Mouse (Mus musculus) ES-Bruce4 (cell line): ENCODE results near the gene Syt1. TPM values are rescaled to one million over a fixed set of nuclear protein-coding genes. Genes with fewer than 3 reads are reported as not detected.

Source experiments
- H3K27ac ChIP-seq: 2 replicates; pipeline ENCODE4 v1.5.1; 2012; ENCODE audit warnings: low read length, inconsistent platforms; ENCODE audit not compliant: insufficient read depth
- H3K27me3 ChIP-seq: 2 replicates; pipeline ENCODE4 v1.6.1; 2012; ENCODE audit warnings: mild to moderate bottlenecking, low read length, inconsistent platforms; ENCODE audit not compliant: control insufficient read depth, poor library complexity, insufficient read depth, severe bottlenecking
- H3K36me3 ChIP-seq: 2 replicates; pipeline ENCODE4 v1.6.1; 2012; ENCODE audit warnings: inconsistent platforms, mild to moderate bottlenecking, low read length, moderate library complexity; ENCODE audit not compliant: control insufficient read depth, poor library complexity, insufficient read depth, severe bottlenecking
- H3K4me1 ChIP-seq: one replicate; pipeline ENCODE4 v1.8.1; 2011; ENCODE audit warnings: low read length; ENCODE audit not compliant: control insufficient read depth, insufficient read depth
- H3K4me3 ChIP-seq: 2 replicates; pipeline ENCODE4 v1.5.1; 2011; ENCODE audit warnings: low read depth, mild to moderate bottlenecking, low read length
- H3K9ac ChIP-seq: 2 replicates; pipeline ENCODE4 v1.6.1; 2012; ENCODE audit warnings: low read depth, mild to moderate bottlenecking, inconsistent platforms; ENCODE audit not compliant: poor library complexity, severe bottlenecking
- H3K9me3 ChIP-seq: replicated peaks from 2 replicates; pipeline ENCODE4 v1.6.1; 2012; ENCODE audit warnings: mild to moderate bottlenecking, low read length, inconsistent platforms; ENCODE audit not compliant: control insufficient read depth, poor library complexity, insufficient read depth, severe bottlenecking
- CTCF ChIP-seq: IDR thresholded peaks from one replicate; pipeline ENCODE4 v1.8.1; 2011; ENCODE audit warnings: low read depth, low read length
- EP300 ChIP-seq: IDR thresholded peaks from 2 replicates; pipeline ENCODE4 v1.6.1; 2011; ENCODE audit warnings: low read depth, low read length; ENCODE audit not compliant: insufficient read depth
- POLR2A ChIP-seq: IDR thresholded peaks from one replicate; pipeline ENCODE4 v1.8.1; 2011; ENCODE audit warnings: low read length; ENCODE audit not compliant: insufficient read depth
- polyA plus RNA-seq: library from polyadenylated mRNA; stranded (reverse); fragments of >200 nt; gene quantifications from 2 replicates; pipeline ENCODE4 v1.2.4, GENCODE M21; 2011; ENCODE audit warnings: low read depth; ENCODE audit not compliant: missing spikeins, insufficient read depth, insufficient read length

The Syt1 gene
- polyA plus RNA-seq, 1 experiment: 0.72 TPM

DNA sequence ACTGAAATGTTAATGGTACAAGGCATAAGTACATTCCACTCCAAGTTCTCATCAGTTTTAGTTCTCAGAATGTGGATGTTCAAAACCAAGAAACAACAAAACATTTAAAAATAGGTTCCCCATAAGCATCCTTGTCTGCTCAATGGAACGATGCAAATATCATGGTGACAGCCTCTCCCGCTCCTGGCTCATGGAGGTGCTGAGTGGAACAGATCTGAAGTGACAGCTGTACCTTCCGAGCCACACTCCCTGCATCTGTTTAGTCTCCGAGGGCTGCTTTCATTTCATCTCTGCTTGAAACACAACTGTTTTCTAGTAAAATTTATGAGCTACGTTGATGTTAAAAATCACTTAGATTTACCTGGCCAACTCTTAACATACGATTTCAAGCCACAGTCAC, 179.0 kb downstream of the Syt1 start:
- no peaks in the 10 kb centered on the region for H3K9me3 ChIP-seq
- TF ChIP-seq CTCF: no peak
- TF ChIP-seq EP300: no peak
- TF ChIP-seq POLR2A: no peak
- H3K27ac ChIP-seq: no peak overlapping the region
- H3K36me3 ChIP-seq: no peaks in the 10 kb centered on the region
- no peaks in the 10 kb centered on the region for H3K27me3 ChIP-seq
- no peaks in the 10 kb centered on the region for H3K4me1 ChIP-seq
- no peak overlapping the region for H3K9ac ChIP-seq
- H3K4me3 ChIP-seq: no peak overlapping the region

DNA sequence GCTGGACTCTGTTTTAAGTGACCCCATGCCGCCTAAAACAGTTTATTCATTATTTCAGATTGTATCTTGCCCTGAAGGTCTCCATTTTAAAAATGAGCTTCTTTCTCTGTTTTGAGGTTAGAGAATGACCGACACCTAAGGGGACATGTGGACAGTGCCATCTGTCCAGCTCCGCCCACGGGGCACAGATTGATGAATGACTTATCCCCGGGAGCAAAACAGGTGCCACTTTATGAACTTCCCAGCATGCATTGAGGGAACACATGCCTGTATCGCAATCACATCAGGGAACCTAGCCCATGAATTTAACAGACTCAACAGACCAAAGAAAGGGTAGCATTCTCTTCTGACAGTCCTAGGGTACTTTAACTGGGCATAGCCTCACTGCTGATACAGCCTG, 188.5 kb downstream of the Syt1 start:
- no peak overlapping the region for H3K9ac ChIP-seq
- H3K27me3 ChIP-seq: no peaks in the 10 kb centered on the region
- H3K9me3 ChIP-seq: no peaks in the 10 kb centered on the region
- TF ChIP-seq CTCF: no peak
- no peak for TF ChIP-seq POLR2A
- no peak for TF ChIP-seq EP300
- no peak overlapping the region for H3K27ac ChIP-seq
- no peaks in the 10 kb centered on the region for H3K4me1 ChIP-seq
- no peak overlapping the region for H3K4me3 ChIP-seq
- H3K36me3 ChIP-seq: no peaks in the 10 kb centered on the region

DNA sequence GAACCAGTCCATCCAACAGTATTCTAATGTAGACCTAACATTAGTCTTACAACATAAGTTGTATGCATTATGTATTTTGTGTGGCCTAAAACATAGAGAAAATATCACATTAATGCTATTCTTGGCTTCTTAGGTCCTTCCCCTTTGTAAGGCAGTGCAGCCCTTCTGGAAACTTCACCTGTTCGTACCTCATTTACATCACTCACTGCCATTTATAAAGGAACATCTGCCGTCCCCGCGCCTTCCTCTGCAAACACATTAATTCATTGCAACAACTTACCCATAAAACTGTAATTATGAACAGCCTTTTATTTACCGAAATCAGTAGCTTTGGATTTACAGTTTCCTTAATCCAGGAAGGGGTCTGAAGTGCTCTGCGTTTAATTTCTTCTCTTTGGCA, 195.4 kb downstream of the Syt1 start:
- no peaks in the 10 kb centered on the region for H3K36me3 ChIP-seq

DNA sequence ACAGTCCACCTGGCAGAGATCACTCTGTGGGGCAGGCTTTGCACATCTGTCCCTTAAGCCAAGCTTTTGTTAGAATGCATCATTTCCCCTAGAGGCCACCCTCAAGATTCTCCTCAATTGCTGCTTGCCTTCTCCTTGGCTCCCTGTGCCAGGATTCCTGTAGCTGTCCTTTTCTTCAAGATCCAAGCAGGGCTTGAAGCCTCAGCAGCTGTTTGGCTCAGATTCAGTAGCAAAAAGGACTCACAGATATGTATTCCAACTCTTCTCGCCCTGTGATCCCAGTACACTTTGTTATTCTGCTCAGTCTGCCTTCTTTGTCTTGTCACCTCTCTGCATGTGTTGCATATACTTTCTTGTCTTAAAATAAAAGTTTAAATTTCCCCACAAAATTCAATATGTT, 206.4 kb downstream of the Syt1 start:
- no peak overlapping the region for H3K4me3 ChIP-seq
- no peaks in the 10 kb centered on the region for H3K36me3 ChIP-seq
- H3K4me1 ChIP-seq: no peaks in the 10 kb centered on the region
- no peak overlapping the region for H3K9ac ChIP-seq
- TF ChIP-seq CTCF (no peak), EP300 (no peak), POLR2A (no peak)
- no peaks in the 10 kb centered on the region for H3K27me3 ChIP-seq
- no peak overlapping the region for H3K27ac ChIP-seq
- no peaks in the 10 kb centered on the region for H3K9me3 ChIP-seq

More for the DNA sequence above, 195.4 kb downstream of the Syt1 start:
- TF ChIP-seq EP300 (no peak), CTCF (no peak), POLR2A (no peak)
- Histone ChIP-seq H3K27ac (no peak overlapping the region), H3K4me3 (no peak overlapping the region), H3K9me3 (no peaks in the 10 kb centered on the region), H3K9ac (no peak overlapping the region), H3K4me1 (no peaks in the 10 kb centered on the region), H3K27me3 (no peaks in the 10 kb centered on the region)

DNA sequence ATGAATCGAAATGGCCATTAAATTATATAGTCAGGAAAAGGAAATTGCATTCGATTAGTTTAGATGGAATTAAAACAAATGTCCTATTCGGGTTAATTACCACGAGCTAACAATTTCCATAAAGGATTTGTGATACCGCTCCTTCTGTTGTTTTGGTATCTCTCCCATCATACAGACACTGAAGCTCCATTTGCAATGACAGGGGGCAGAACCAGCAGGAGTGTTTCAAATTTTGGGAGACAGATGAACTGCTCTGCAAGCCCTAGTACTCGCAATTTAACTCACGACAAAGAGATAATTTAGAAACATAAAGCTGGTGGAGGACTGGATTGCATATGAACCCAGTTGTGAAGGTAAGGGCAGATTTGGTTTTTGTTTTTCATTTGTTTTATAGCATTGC, 210.0 kb downstream of the Syt1 start:
- Histone ChIP-seq H3K9me3 (no peaks in the 10 kb centered on the region), H3K9ac (no peak overlapping the region), H3K4me1 (no peaks in the 10 kb centered on the region), H3K4me3 (no peak overlapping the region), H3K36me3 (no peaks in the 10 kb centered on the region), H3K27me3 (no peaks in the 10 kb centered on the region), H3K27ac (no peak overlapping the region)
- TF ChIP-seq CTCF (no peak), EP300 (no peak), POLR2A (no peak)

DNA sequence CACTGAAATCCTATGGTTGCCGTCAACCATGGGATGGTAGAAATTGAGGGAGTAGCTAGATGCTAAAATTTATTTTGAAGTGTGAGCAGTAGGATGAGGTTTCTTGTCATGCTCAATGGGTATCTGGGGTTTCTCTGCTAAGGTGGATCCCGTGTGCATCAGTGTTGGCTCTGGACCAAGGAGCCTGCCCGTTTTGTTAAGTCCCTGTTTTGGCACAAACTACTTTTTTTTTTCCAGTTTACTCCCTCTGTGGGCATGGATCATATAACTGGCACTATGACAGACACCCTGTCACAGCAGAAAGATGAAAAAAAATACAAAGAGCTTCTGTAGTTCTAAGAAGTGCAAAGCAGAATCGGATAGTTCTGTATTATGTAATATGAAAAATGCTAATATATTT, 212.0 kb downstream of the Syt1 start:
- TF ChIP-seq EP300: no peak
- no peak for TF ChIP-seq POLR2A
- H3K27me3 ChIP-seq: no peaks in the 10 kb centered on the region; the same call in 1 of the 2 replicates
- no peak overlapping the region for H3K9ac ChIP-seq
- H3K36me3 ChIP-seq: no peaks in the 10 kb centered on the region
- no peaks in the 10 kb centered on the region for H3K9me3 ChIP-seq
- no peak overlapping the region for H3K4me3 ChIP-seq
- H3K4me1 ChIP-seq: no peaks in the 10 kb centered on the region
- H3K27ac ChIP-seq: no peak overlapping the region
